Mouse (Mus musculus) neural tube, postnatal 0 days (tissue): ENCODE data around the gene BC035947. TPM values are rescaled to one million over a fixed set of nuclear protein-coding genes. Genes with fewer than 3 reads are reported as not detected.

Experiments
- polyA plus RNA-seq: library from polyadenylated mRNA; unstranded; fragments of >200 nt; fragmentation: Nextera tagmentation; extraction: Ambion mirVana; gene quantifications from 2 replicates; pipeline ENCODE4 v1.2.1, GENCODE M21; 2015

Gene BC035947
- 0.77 and 1.3 TPM in 2 replicates for polyA plus RNA-seq

DNA sequence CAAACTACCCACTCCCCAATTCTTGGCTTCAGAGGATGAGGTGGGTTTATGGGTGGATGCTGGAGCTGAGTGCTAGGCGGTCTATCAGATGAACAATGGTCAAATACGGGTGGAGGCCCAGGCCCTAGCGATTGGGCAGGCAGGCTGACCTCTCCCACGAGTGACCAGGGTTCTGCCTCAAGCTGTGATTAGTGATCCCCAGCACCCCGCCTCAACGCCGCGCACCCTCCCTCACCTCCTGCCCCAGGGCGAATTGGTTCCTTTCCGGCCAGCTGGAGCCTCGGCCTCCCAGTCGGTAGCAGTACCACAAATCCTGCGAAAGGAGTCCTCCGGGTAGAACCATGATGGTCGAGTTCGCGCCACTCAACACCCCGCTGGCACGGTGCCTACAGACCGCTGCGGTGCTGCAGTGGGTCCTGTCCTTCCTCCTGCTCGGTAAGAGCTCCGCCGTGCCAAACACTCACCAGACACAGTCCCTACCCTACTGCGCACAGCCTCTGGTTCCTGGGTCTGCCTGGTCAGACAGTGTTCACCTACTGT lies at the start of gene BC035947:
Gene BC035947, minus strand, starts transcription at position 538 of the 540 bp plus-strand sequence.

DNA sequence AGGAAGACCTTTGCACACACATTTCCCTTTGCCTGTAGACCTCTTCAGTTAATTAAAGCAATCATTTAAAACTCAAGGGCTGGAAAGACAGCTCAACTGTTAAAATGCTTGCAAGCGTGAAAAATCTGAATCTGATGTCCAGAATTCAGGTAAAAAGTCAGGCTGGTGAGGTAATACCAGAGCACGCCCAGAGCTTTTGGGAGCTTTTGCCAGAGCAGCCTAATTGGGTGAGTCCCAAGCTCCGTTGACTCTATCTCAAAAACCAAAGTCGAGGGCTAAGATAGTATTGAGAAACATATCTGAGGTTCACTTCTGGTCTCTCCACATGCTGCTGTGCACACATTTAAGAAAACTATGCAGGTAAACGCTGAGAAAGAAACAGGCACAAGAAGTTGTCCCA lies 1.1 kb downstream of the BC035947 start, which contains the start of gene Mogat1:
Gene Mogat1, plus strand, starts transcription at position 130 of the 400 bp plus-strand sequence.

DNA sequence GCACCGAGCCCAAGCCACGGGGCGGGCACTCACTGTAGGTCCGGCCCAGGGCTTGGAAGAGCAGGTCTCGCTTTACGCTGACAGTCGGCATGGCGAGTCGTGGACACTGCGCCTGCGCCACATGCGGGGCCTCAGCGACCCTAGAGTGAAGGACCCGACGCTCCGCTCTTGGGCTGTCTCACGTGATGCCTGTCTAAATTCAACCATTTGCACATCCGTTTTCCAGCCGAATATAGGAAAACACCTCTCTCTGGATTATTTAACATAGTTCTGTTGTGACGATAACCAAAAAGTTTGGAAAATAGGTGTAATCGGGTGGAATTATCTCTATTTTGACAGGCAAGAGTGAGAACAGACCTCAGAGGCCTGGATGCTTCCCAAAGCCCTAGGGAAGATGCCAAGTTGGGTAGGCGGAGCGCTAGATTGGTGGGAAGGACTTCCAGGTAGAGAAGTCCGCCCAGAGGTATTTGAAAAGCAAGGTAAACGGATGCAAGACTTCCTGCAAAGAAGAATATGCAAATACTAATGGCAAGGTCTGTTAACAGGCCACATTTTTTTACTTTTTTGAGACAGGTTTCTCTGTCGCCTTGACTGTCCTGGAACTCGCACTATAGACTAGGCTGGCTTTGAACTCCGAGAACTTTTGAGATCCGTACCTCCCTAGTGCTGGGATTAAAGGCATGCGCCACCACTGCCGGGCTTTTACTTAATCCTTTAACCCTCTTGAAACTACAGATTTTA lies 23.0 kb downstream of the BC035947 start, which contains the start of gene Farsb:
Gene Farsb, minus strand, starts transcription at position 146 of the 741 bp plus-strand sequence.

Other genes with a start within 250 kb of the BC035947 start
- gene Sgpp2, start 201.8 kb downstream of the BC035947 start, polyA plus RNA-seq: 2.1 and 2.7 TPM in 2 replicates
- 122 and 130 TPM in 2 replicates for gene Farsb, start 23.3 kb downstream of the BC035947 start, polyA plus RNA-seq
- gene Mogat1, start 1.2 kb downstream of the BC035947 start, polyA plus RNA-seq: 0.88 and 3.0 TPM in 2 replicates
- gene Acsl3, start 145.7 kb upstream of the BC035947 start, polyA plus RNA-seq: 98.4 and 103 TPM in 2 replicates
- 2.3 TPM in 2 replicates for gene Utp14b, start 145.9 kb upstream of the BC035947 start, polyA plus RNA-seq